Mouse (Mus musculus) intestine, postnatal 0 days (tissue): ENCODE measurements around the gene Gm20498. TPM values are rescaled to one million over a fixed set of nuclear protein-coding genes. Genes with fewer than 3 reads are reported as not detected.
A peak's percentile ranks its signal among the peaks of the same experiment; 100 is the strongest.
"Not testable (repeated sequence)": the region's sequence is repeated elsewhere in the genome, so short reads cannot be mapped to it uniquely, and the experiment has no call there.

Source experiments
- ATAC-seq: fragments of 200-750 bp; cut with Nextera tagmentation; 2 replicates; pipeline ENCODE4 v1.8.0; 2017; ENCODE audit warnings: mild to moderate bottlenecking, moderate TSS enrichment, moderate library complexity
- H3K27ac ChIP-seq: fragments of 300-500 bp; sonication (generic); 2 replicates; pipeline ENCODE4 v1.5.1; 2014; ENCODE audit warnings: mild to moderate bottlenecking, low read depth, low read length, moderate library complexity
- H3K27me3 ChIP-seq: fragments of 300-500 bp; sonication (generic); replicated peaks from 2 replicates; pipeline ENCODE4 v1.6.1; 2014; ENCODE audit warnings: low read length, mixed read lengths; ENCODE audit not compliant: control insufficient read depth, insufficient read depth
- H3K36me3 ChIP-seq: fragments of 300-500 bp; sonication (generic); 2 replicates; pipeline ENCODE4 v1.6.1; 2014; ENCODE audit warnings: mild to moderate bottlenecking, moderate library complexity; ENCODE audit not compliant: control insufficient read depth, insufficient read depth
- H3K4me1 ChIP-seq: fragments of 300-500 bp; sonication (generic); replicated peaks from 2 replicates; pipeline ENCODE4 v1.6.1; 2014; ENCODE audit warnings: antibody characterized with exemption, low read length, mixed read lengths; ENCODE audit not compliant: control insufficient read depth, insufficient read depth
- H3K4me2 ChIP-seq: fragments of 300-500 bp; sonication (generic); replicated peaks from 2 replicates; pipeline ENCODE4 v1.6.1; 2014; ENCODE audit warnings: low read depth, mild to moderate bottlenecking, moderate library complexity
- H3K4me3 ChIP-seq: fragments of 300-500 bp; sonication (generic); 2 replicates; pipeline ENCODE4 v1.5.1; 2014; ENCODE audit warnings: low read depth, low read length
- H3K9ac ChIP-seq: fragments of 300-500 bp; sonication (generic); 2 replicates; pipeline ENCODE4 v1.6.1; 2014; ENCODE audit warnings: mild to moderate bottlenecking, low read depth, low read length
- H3K9me3 ChIP-seq: fragments of 300-500 bp; sonication (generic); 2 replicates; pipeline ENCODE4 v1.6.1; 2016; ENCODE audit warnings: mixed run types; ENCODE audit not compliant: control insufficient read depth
- CTCF ChIP-seq: sonication (generic); IDR thresholded peaks from 2 replicates; pipeline ENCODE4 v1.5.1; 2016; ENCODE audit warnings: low read depth, mild to moderate bottlenecking, control low read depth, antibody characterized with exemption, moderate library complexity
- WGBS: fragments of 180-500 bp; shearing (Covaris S2); extraction: QIAGEN DNeasy Blood & Tissue Kit; methylation state at CpG from one replicate; pipeline ENCODE4 v1.1.7; 2014; 5-methylcytosine and 5-hydroxymethylcytosine counted together
- polyA plus RNA-seq: library from polyadenylated mRNA; unstranded; fragments of >200 nt; fragmentation: Nextera tagmentation; extraction: Ambion mirVana; gene quantifications from 2 replicates; pipeline ENCODE4 v1.2.1, GENCODE M21; 2015

The Gm20498 gene
- polyA plus RNA-seq, 1 experiment from 2014 or later, result 39.9 TPM

GRCm38 (mm10) chr12:81533029-81533419 lies 319 bp upstream of the Gm20498 start:
- Histone ChIP-seq H3K36me3 (no peaks in the 10 kb centered on the region), H3K9ac (peak overlapping the region; percentile 73; the same call in 1 of the 2 replicates), H3K27ac (peak overlapping the region; percentile 83; the same call in 1 of the 2 replicates), H3K9me3 (no peaks in the 10 kb centered on the region), H3K27me3 (no peaks in the 10 kb centered on the region), H3K4me2 (peak overlapping the region; percentile 70), H3K4me3 (peak overlapping the region; percentile 89), H3K4me1 (0 out of 2 replicates have a peak, but pooled peaks cover 4% of the 10 kb centered on the region)
- 29% methylated on average over 4 of the region's 4 CpGs for WGBS
- no peak for TF ChIP-seq CTCF
- no peak for ATAC-seq

DNA sequence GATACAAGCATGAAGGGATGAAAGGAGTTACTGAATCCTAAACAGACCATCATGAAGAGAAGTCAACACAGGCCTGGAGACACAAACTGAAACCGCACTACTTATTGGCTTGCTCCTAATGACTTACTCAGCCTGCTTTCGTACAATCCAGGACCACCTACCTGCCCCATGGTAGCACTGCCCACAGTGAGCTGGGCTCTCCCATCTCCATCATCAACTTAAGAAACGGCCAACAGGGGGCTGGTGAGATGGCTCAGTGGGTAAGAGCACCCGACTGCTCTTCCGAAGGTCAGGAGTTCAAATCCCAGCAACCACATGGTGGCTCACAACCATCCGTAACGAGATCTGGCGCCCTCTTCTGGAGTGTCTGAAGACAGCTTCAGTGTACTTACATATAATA lies 2.1 kb downstream of the Gm20498 start:
- H3K4me2 ChIP-seq, H3K27me3 ChIP-seq, ATAC-seq, H3K4me3 ChIP-seq, H3K27ac ChIP-seq, H3K9me3 ChIP-seq, H3K9ac ChIP-seq, H3K4me1 ChIP-seq, H3K36me3 ChIP-seq: not testable (repeated sequence)
- WGBS, result 79% methylated on average over 6 of the region's 8 CpGs

GRCm38 (mm10) chr12:81496906-81497305 lies 35.8 kb downstream of the Gm20498 start:
- not testable (repeated sequence) for H3K4me1 ChIP-seq, H3K4me3 ChIP-seq, H3K9me3 ChIP-seq, H3K9ac ChIP-seq, H3K27me3 ChIP-seq, H3K27ac ChIP-seq, ATAC-seq, H3K4me2 ChIP-seq
- whole genome bisulfite sequencing, result 97% methylated on average over 9 of the region's 9 CpGs
- peaks cover 13% of the 10 kb centered on the region; the same call in 1 of the 2 replicates for H3K36me3 ChIP-seq

DNA sequence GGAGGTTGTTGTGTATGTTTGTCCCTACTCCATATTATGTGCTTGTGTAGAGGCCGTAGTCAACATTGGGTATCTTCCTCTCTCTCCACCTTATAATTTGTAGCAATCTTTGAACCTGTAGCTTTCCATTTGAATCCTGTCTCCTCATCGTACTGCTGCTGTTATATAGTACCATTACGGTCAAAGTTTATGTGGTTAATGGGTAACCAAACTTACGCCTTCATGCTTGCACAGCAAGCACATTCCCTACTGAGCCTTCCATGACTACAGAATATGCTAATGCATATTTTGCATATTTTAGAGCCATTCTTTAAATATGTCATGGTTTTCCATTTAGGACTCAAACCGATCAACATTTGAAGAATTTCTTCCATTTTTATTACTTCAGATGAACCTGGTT lies 42.2 kb downstream of the Gm20498 start:
- Histone ChIP-seq H3K4me3 (no peak overlapping the region), H3K27me3 (no peaks in the 10 kb centered on the region), H3K36me3 (peaks cover 6% of the 10 kb centered on the region; the same call in 1 of the 2 replicates), H3K4me1 (no peaks in the 10 kb centered on the region), H3K9me3 (no peaks in the 10 kb centered on the region), H3K27ac (no peak overlapping the region), H3K9ac (no peak overlapping the region), H3K4me2 (no peak overlapping the region)
- TF ChIP-seq CTCF, result no peak
- ATAC-seq, result peak; percentile 86
- 53% methylated on average over 5 of the region's 5 CpGs for WGBS

DNA sequence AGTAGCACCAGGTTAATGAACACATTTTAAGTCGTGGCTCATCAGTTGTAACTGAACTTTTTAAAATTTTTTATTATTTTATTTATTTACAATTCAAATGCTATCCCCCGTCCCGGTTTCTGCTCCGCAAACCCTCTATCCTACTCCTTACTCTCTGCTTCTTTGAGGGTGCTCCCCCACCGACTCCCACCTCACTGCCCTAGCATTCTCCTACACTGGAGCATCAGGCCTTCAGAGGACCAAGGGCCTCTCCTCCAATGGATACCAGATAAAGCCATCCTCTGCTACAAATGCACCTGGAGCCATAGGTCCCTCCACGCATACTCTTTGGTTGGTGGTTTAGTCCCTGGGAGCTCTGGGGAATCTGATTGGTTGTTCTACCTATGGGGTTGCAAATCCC lies 47.4 kb downstream of the Gm20498 start:
- Histone ChIP-seq H3K4me2 (peak overlapping the region; percentile 70), H3K9ac (no peak overlapping the region), H3K4me1 (no peaks in the 10 kb centered on the region), H3K4me3 (peak overlapping the region; percentile 79), H3K36me3 (no peaks in the 10 kb centered on the region), H3K27ac (peak overlapping the region; percentile 94), H3K27me3 (no peaks in the 10 kb centered on the region), H3K9me3 (no peaks in the 10 kb centered on the region)
- no peak for ATAC-seq
- WGBS, result 50% methylated on average over 6 of the region's 6 CpGs
- TF ChIP-seq CTCF, result no peak

DNA sequence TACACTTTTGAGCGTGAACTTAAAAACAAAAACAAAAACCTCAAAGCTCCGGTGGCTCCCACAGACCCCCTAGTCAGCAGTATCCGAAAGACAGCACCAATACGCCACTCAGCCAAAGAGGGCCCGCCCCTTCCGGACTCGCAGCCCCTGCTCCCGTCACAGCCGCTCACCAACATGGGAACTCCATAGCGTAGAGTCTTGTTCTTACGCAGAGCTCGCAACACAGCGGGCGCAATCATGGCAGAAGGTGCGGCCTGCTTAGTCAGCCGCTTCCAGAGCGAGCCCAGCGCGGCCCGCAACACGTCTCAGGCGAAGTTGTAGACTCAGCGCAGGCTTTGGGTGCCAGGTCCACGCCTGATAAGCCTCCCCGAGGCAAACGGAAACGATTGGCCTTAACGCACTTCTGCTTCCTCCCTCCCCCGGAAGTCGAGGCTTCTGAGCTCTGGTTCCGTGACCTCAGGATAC lies 47.9 kb downstream of the Gm20498 start, which contains the start of gene Cox16:
Gene Cox16 (minus strand): TSS at position 401 of the 465 bp plus-strand sequence.
- no peaks in the 10 kb centered on the region for H3K9me3 ChIP-seq
- WGBS, result under 1% methylated on average over 31 of the region's 31 CpGs
- no peaks in the 10 kb centered on the region for H3K4me1 ChIP-seq
- H3K9ac ChIP-seq, result peak within 1 kb of the TSS; percentile 61
- peak; percentile 97 for ATAC-seq
- H3K36me3 ChIP-seq, result no peaks in the 10 kb centered on the region; the same call in 1 of the 2 replicates
- H3K27me3 ChIP-seq, result no peaks in the 10 kb centered on the region
- H3K4me2 ChIP-seq, result peak within 1 kb of the TSS; percentile 70
- TF ChIP-seq CTCF, result no peak
- H3K27ac ChIP-seq, result peak within 1 kb of the TSS; percentile 94
- H3K4me3 ChIP-seq, result peak within 1 kb of the TSS; percentile 79

DNA sequence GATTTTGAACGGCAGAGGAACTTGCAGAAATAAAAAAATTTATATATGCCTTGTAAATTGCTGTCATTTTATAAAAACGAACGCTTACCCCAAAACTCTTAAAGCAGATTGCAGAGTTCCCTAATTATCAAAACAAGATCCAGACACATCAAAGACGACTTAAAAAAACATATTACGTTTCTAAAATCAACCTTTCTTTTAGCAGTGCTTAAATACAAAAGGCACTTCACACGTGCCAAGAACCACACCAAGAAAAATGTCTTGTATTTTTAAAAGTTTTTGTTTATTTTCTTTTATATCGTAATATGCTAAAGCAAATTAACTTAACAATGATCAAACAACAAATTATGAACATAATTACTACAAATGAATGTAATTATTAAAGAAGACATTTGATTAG lies 48.5 kb downstream of the Gm20498 start:
- Histone ChIP-seq H3K27ac (peak overlapping the region; percentile 94; the same call in 1 of the 2 replicates), H3K9ac (peak overlapping the region; percentile 61)
- 1% methylated on average over 7 of the region's 7 CpGs for WGBS

More for the DNA sequence above, 48.5 kb downstream of the Gm20498 start:
- Histone ChIP-seq H3K4me2 (peak overlapping the region; percentile 70), H3K27me3 (no peaks in the 10 kb centered on the region), H3K9me3 (no peaks in the 10 kb centered on the region), H3K4me3 (peak overlapping the region; percentile 79), H3K4me1 (no peaks in the 10 kb centered on the region), H3K36me3 (no peaks in the 10 kb centered on the region; the same call in 1 of the 2 replicates)
- no peak for ATAC-seq
- no peak for TF ChIP-seq CTCF
